Mouse (Mus musculus): ENCODE measurements around the gene Fbxl8.
A peak's percentile ranks its signal among the peaks of the same experiment; 100 is the strongest.
"Not testable (repeated sequence)": the region's sequence is repeated elsewhere in the genome, so short reads cannot be mapped to it uniquely, and the experiment has no call there.

Fbxl8 gene

DNA sequence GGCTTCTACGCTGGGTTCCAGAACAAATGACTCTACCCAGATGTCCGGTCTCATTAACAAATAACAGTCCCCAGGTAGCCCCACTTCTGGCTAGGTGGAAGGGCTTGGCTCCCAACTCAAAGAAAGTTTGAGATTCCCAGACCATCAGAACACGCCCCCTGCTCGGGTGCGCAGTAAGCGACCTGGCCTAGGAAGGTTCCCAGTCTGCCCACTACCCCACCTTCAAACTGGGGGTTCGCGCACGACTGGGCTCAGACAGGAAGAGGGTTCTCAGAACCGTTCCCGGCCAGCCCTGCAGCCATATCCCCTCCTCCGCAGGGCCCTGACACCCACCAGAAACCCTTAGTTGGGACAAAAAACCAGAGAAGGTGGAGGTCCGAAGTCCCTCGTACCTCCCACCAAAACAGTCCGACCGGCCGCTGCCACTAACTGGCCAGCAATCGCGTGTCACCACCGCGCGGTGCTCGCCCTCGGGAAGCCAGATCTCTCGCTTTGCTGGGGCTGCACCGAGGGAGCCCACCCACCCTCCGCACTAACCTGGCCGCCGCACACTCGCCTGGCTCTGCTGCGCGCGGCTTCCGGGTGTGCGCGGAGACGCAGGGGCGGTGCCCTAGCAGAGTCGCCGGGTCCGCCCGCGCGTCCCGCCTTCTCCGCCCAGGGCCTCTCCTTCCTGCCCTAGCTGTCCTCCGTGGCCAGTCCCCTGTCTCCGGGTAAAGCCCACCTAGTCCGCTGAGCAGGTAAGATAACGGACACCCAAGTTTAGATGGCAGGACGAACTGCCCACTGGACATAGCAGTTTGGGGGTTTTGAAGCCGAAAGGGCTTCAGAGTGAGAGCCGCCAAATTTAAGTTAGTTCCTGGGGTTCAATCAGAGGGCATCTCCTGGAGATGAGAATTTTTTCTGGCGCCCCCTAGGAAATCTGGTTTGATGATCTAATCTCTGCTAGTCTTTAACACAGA lies at the start of gene Fbxl8, which contains the start of gene Tradd:
Gene Fbxl8, plus strand, starts transcription at position 625 of the 959 bp plus-strand sequence.
Gene Tradd, minus strand, starts transcription at position 586 of the 959 bp plus-strand sequence.
- DNase-seq (ENCODE audit: low spot score in 2 of 2) = peak in 1 of 2 experiments; percentile 54

- DNase-seq (ENCODE audit: low spot score in 2 of 2) = no peak
These were observed 46.4 kb upstream of the Fbxl8 start for GRCm38 (mm10) chr8:105217926-105218522.

DNA sequence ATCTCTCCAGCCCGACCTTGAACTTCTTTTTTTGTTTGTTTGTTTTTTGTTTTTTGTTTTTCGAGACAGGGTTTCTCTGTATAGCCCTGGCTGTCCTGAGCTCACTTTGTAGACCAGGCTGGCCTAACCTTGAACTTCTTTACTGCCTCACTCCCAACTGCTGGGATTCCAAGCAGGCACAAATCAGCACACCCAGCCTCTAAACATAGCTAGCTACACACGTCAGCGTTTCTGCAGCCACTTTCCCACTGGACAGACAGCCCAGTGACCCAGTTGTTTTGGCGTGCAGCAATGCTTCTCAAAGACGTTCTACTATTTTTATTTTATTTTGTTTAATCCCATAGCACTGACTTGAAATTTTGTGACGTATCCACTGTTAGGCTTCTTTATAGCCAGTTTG lies 40.6 kb upstream of the Fbxl8 start:
- DNase-seq (ENCODE audit: low spot score in 2 of 2) = no peak

DNA sequence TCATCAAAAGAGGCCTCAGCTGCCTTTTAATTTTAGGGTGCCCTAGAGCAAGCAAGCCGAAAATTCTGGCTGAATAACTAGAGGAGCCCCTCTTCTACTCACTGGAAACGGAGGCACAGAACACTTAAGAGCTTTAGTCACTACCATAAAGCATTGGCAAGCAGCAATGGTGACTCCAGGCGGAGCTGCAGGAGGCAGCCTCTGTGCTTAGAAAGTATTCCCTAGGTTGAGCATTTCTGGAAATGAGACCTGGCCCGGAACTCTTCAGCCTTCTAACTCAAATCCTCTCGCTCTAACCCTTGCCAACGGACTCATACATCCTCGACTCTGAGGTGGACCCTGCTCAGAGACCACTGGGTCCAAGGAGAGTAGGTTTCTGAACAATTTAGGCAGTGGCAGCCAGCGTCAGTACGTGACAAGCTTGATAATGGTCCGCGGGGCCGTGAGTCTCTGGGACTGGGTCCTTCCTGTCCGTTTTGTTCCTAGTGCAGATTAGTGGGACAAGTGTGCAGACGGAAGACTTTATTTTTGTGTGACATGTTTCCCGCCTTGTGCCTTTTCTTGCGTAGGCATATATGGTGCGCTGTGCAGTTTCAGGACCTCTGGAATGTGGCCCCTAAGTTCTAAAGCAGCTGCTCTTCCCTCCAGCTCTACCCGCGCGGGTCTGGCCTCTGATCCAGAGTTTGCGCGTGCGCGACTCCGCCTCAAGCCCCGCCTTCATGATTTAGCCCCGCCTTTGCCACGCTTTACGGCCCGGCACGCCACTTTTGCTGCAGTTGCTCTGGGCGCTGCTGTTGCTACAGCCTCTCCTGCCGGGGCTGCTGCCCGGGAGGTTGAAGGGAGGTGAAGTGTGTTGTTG lies 39.8 kb upstream of the Fbxl8 start, which contains the start of gene D230025D16Rik:
Gene D230025D16Rik, plus strand, starts transcription at position 733 of the 859 bp plus-strand sequence.
- peak; percentile 95 to 96 for DNase-seq (ENCODE audit: low spot score in 2 of 2)

DNA sequence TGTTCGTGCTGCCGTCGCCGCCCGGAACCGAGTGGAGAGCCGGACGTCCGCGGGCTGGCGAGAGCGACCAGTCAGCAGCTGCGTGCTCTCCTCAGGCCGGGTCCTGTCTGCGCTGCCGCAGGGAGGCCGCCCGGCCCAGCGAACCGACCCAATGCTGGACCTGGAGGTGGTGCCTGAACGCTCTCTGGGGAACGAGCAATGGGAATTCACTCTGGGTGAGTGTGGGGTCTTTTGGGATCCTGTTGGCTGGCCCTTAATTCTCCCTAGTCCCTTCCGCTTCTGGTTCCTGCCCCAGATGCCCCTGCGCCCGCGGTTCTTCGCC lies 39.2 kb upstream of the Fbxl8 start:
- DNase-seq (ENCODE audit: low spot score in 2 of 2) = no peak

GRCm38 (mm10) chr8:105225917-105226316 lies 38.5 kb upstream of the Fbxl8 start:
- no peak for DNase-seq (ENCODE audit: low spot score in 2 of 2)

DNA sequence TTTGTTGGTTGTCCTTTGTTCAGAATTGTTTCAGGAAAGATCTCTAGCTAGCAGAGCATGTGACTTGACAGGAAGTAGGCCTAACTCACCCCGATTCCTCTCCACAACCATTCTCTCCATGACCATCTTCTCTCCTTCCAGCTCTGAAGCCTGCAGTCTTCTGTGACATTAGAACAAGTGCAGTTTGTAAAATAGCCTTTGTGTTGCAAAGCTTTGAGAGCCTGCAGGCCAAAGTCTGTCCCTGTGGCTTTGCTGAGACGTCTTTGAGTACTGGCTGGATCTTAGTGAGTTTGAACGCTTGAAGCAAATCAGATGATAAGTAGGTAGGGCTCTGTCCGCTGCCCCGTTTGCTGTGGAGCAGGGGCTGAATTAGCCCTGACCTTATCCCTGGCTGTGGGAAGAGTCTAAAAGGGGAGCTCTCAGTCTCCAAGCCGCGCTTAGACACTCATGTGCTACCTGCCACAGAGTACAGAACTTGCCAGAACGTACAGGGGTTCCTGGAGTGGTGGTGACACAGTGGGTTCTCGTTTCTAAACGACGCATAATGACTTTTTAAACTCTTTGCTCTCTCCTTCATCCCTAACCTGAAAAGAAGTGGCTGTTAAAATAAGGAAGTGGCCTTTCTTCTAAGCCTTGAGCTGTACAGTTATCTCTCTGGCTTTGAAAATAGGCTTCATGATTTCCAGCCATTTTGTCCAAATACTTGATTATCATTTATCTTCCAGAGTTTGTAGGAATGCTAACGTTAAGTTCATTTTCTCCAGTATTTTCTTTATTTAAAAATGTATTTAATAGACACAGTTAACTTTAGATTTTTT lies 32.7 kb upstream of the Fbxl8 start:
- DNase-seq (ENCODE audit: low spot score in 2 of 2) = no peak

- not testable (repeated sequence) for DNase-seq (ENCODE audit: low spot score in 2 of 2)
These were observed 32.1 kb upstream of the Fbxl8 start for GRCm38 (mm10) chr8:105232321-105232693.

- no peak for DNase-seq (ENCODE audit: low spot score in 2 of 2)
These were observed 31.1 kb upstream of the Fbxl8 start for GRCm38 (mm10) chr8:105233126-105233935.

GRCm38 (mm10) chr8:105235206-105235605 lies 29.2 kb upstream of the Fbxl8 start:
- no peak for DNase-seq (ENCODE audit: low spot score in 2 of 2)

- no peak for DNase-seq (ENCODE audit: low spot score in 2 of 2)
These were observed 26.9 kb upstream of the Fbxl8 start for GRCm38 (mm10) chr8:105237442-105238142.

GRCm38 (mm10) chr8:105241016-105241415 lies 23.4 kb upstream of the Fbxl8 start:
- no peak for DNase-seq (ENCODE audit: low spot score in 2 of 2)

- no peak for DNase-seq (ENCODE audit: low spot score in 2 of 2)
These were observed 12.5 kb upstream of the Fbxl8 start for GRCm38 (mm10) chr8:105251954-105252353.

DNA sequence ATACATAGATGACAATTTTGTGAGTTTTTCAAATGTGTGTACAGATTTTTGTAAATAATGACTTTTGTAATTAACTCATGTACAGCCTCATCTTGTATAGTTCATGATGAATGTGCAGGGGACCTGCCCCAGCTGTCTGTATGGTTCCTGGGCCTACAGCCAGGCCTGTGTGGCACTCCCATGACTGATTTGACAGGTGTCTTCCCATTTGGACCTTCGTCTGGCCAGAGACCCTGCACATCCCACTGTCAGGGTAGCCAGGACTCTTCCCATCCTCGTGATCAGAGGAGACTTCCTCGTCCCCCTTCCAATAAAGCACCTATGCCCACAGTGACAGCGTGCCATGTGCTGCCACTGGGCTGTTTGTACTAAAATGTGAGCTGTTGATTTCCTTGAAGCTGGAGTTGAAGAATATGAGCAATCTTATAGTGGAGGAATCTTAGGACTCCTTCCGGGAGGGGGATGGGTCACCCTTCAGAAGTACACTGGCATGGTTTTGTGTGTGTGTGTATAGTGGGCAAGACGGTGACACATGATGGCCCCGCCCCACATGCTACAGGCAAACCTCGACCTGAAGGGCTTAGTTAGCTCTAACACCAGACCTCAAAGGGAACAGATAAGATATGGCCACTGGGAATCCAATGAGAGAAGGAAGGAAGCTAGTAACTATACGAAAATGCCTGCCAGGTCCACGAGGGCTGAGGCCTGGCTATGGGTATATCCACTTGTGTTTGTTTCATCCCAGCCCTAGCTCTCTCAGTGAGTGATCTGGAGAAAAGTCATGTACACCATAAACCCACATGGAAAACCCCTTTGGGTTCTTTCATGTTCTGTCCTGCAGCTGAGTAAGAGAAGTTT lies 11.5 kb upstream of the Fbxl8 start:
- DNase-seq (ENCODE audit: low spot score in 2 of 2) = no peak

- no peak for DNase-seq (ENCODE audit: low spot score in 2 of 2)
These were observed 10.7 kb upstream of the Fbxl8 start for GRCm38 (mm10) chr8:105253766-105254151.

DNA sequence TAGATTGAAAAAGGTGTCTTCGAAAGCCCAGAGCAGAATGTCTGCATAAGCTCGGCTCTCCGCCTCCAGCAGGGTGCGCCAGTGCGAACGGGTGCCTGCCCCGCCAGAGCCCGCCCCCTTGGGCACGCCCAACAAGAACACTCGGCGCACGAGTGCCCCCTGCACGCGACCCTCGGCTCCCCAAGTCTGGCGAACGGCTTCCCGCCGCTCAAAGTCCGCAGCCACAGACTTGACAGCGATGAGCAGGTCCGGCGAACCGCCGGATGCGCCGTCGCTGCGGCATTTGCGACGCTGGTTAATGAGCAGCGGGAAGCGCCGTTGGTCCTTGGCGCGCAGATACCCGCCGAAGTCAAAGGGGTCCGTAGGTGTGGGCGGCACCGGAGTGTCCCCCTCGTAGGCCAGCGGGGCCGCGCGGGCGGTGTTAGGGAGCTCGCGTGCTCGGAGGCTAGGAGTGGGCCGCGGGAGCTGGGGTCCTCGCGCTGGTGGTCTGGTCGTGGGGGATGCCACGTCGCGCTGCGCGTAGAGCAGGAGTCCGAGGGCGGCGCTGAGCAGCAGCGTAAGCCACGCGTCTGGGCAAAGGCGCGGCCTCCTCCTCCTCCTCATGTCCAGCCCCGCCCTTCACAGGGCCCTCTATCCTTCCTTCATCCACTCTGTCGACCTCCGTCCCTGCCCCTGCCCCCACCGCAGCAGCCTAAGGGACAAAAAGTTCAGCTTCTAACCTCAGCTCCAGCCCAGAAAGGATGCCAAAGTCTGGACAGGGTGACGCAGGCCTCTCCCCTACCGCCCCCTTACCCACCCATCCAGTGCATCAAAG lies 10.1 kb upstream of the Fbxl8 start:
- peak; percentile 88 to 92 for DNase-seq (ENCODE audit: low spot score in 2 of 2)

DNA sequence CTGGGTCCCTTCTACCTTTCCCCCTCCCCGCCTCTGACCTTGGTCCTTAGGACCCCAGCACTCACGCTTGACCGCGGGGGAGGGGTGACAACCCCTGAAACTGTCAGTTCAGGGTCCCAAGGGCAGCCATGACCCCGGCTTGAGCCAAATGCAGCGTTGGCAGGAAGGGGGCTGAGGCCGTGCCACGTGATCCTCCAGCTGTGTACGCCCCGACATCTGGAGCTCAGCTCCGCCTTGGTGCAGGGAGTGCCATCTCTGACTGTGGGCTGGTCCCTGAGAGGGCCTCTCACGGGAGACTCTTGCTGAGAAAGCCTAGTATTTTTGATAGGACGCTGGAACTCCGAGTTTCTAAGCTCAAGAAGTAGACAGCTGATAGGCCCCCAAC lies 9.5 kb upstream of the Fbxl8 start, which contains the start of gene B3gnt9:
Gene B3gnt9, minus strand, starts transcription at position 188 of the 385 bp plus-strand sequence.
- DNase-seq (ENCODE audit: low spot score in 2 of 2) = no peak

Data from right cerebral cortex, adult 2 months (tissue).